Mouse (Mus musculus): Measurements from ENCODE around the gene Gm21704.
"Not testable (repeated sequence)": the region's sequence is repeated elsewhere in the genome, so short reads cannot be mapped to it uniquely, and the experiment has no call there.

Gm21704 gene

GRCm38 (mm10) chrY:3410067-3410466 lies at the start of gene Gm21704, which contains the start of gene Gm21708:
TSS of gene Gm21704 (minus strand) at chrY:3410167.
TSS of gene Gm21708 (minus strand) at chrY:3410167.
- DNase-seq (ENCODE audit: low spot score) = not testable (repeated sequence)

GRCm38 (mm10) chrY:3345229-3345628 lies 64.7 kb downstream of the Gm21704 start, which contains the start of gene Gm21693:
TSS of gene Gm21693 (minus strand) at chrY:3345329.
- DNase-seq (ENCODE audit: low spot score) = not testable (repeated sequence)

GRCm38 (mm10) chrY:3340661-3341060 lies 69.3 kb downstream of the Gm21704 start:
- DNase-seq (ENCODE audit: low spot score) = not testable (repeated sequence)

All from ovary, adult 18-20 months (tissue).